Mouse (Mus musculus): ENCODE measurements around the gene Dusp2. TPM values are rescaled to one million over a fixed set of nuclear protein-coding genes. Genes with fewer than 3 reads are reported as not detected.
A peak's percentile ranks its signal among the peaks of the same experiment; 100 is the strongest.

The Dusp2 gene
- polyA plus RNA-seq, 1 experiment from 2014 or later = 7.2 TPM

DNA sequence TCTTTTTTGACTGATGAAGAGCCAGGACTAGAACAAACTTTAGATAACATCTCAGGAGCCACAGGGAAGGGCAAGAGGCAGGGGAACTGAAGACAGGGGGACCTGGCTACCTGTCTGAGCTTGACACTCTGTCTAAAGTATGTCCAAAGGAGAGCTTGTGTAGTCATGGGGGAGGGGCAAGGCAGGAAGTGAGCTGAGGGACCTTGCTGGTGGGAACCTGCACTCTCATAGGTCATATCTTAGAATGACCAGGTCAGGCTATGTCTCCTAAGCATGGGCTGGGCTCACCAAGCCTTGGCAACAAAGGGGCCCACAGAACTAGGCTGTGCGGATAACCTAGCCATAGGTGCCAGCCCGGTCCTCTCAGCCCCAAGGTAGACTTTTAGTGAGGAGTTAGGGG lies 36.1 kb downstream of the Dusp2 start:
- WGBS = 91% methylated on average over 2 of the region's 2 CpGs
- Histone ChIP-seq H3K27ac (no peak overlapping the region), H3K4me2 (no peak overlapping the region), H3K27me3 (peaks cover 16% of the 10 kb centered on the region), H3K4me1 (replicated peaks) (0 out of 2 replicates have a peak, but pooled peaks cover 8% of the 10 kb centered on the region), H3K9me3 (no peaks in the 10 kb centered on the region), H3K4me3 (no peak overlapping the region), H3K9ac (no peak overlapping the region), H3K36me3 (no peaks in the 10 kb centered on the region)
- ATAC-seq (ENCODE audit: low FRiP score) = no peak

DNA sequence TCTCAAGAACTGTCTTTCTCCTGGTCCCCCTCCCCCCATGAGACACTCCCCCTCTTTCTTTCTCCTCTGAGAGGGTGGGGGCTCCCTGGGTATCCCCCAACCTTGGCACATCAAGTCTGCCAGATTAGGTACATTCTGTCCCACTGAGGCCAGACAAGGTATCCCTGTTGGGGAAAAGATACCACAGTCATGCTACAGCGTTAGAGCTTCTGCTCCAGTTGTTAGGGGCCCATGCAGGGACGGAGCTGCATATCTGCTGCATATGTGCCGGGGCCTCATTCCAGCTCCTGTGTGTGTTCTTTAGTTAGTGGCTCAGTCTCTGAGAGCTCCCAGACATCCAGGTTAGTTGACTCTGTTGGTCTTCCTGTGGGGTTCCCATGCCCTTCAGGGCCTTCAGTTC lies 38.2 kb downstream of the Dusp2 start:
- ATAC-seq (ENCODE audit: low FRiP score) = no peak
- Histone ChIP-seq H3K9ac (no peak overlapping the region), H3K27me3 (peaks cover 3% of the 10 kb centered on the region; the same call in 1 of the 2 replicates), H3K4me2 (no peak overlapping the region), H3K4me1 (replicated peaks) (peaks cover 20% of the 10 kb centered on the region), H3K4me3 (no peak overlapping the region), H3K27ac (no peak overlapping the region), H3K9me3 (no peaks in the 10 kb centered on the region), H3K36me3 (no peaks in the 10 kb centered on the region)
- 94% methylated on average over 3 of the region's 3 CpGs for WGBS

DNA sequence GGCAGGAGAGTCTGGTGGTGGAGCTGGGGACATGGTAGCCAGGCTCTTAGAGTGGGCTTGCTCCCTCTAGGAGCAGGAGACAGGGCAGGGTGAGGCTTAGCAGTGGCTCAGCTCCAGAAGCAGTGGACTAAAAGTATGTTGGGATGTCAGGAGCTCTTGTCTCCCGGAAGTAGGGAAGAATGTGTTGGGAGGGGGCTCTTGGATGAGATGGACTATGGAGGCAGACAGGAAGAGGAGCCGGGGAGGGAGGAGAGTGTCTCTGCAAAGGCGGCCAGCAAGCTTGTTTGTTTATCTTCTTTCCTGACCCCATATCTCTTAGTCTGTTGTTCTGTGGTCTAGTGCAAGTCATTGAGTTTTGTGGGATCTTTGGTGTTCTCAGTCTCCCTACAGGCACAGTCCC lies 39.1 kb downstream of the Dusp2 start:
- WGBS = 71% methylated on average over 3 of the region's 3 CpGs
- no peaks in the 10 kb centered on the region for H3K36me3 ChIP-seq

DNA sequence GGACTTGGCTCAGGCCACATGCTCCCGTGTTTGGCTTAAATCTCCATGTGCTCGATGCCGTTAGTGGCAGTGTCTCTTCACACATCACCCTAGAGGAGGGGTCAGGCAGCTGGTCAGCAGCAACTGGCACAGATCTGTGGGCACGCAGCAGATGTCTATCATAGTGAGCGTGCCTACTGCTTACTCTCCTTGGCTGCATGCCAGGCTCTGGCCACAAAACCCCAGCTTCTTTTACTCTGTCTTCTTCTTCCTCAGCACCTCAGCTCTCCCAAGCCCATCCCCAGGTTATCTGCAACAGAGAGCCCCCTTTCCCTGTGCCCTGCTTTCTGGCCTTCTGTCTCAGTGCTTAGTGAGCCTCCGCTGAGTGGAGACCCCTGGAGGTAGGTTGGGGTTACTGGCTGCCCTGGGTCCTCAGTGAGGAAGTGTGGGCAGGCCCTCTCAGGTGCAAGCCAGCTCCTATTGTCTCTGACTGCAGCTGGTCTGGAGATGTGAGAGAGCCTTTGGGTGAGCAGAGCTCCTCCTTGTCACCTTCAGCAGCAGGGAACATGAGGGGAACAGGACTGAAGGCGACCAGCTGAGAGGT lies 39.9 kb downstream of the Dusp2 start:
- no peak overlapping the region for H3K4me2 ChIP-seq
- peaks cover 16% of the 10 kb centered on the region for H3K4me1 ChIP-seq (replicated peaks)
- no peak overlapping the region for H3K4me3 ChIP-seq
- WGBS = 50% methylated on average over 7 of the region's 7 CpGs
- no peak overlapping the region for H3K27ac ChIP-seq
- H3K27me3 ChIP-seq = 0 out of 2 replicates have a peak, but pooled peaks cover 3% of the 10 kb centered on the region
- no peak overlapping the region for H3K9ac ChIP-seq
- H3K36me3 ChIP-seq = no peaks in the 10 kb centered on the region
- H3K9me3 ChIP-seq = no peaks in the 10 kb centered on the region
- ATAC-seq (ENCODE audit: low FRiP score) = 0 out of 2 replicates have a peak, but pooled peaks have one; percentile 12

More for the DNA sequence above, 39.1 kb downstream of the Dusp2 start:
- no peak for ATAC-seq (ENCODE audit: low FRiP score)
- Histone ChIP-seq H3K4me1 (replicated peaks) (peaks cover 20% of the 10 kb centered on the region), H3K4me3 (no peak overlapping the region), H3K27me3 (peaks cover 3% of the 10 kb centered on the region; the same call in 1 of the 2 replicates), H3K4me2 (no peak overlapping the region), H3K9me3 (no peaks in the 10 kb centered on the region), H3K27ac (no peak overlapping the region), H3K9ac (no peak overlapping the region)

DNA sequence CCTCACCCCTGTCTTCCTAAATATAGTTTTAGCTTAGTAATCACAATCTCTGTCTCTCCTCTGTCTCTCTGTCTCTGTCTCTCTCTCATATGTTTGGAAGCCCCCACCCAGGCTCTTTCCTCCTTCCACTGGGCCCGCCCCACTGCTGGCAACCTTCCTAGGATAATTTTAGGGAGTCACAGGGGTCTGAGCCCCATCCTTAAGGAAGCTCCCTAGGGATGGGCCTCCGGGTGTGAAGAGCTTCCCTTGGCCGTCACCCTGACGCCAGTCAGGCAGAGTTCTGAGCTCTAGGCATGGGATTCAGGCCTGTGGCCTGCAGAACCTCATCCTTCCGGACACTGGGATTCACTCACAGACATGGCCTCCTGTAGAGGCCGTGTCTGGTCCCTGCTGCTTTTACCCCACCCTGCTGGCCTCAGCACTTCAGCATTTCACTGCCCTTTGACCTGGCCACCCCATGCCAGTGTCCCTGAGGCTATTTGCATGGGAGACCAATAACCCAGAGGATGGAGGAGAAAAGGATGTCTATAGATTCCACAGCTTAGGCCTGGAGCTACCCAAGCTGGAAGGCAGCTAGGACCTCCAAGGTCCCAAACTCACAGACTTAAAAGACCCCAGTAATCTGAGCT lies 40.6 kb downstream of the Dusp2 start:
- Histone ChIP-seq H3K27me3 (0 out of 2 replicates have a peak, but pooled peaks cover 3% of the 10 kb centered on the region), H3K9me3 (no peaks in the 10 kb centered on the region), H3K36me3 (no peaks in the 10 kb centered on the region), H3K4me2 (no peak overlapping the region), H3K4me3 (no peak overlapping the region), H3K27ac (no peak overlapping the region), H3K9ac (no peak overlapping the region), H3K4me1 (replicated peaks) (peaks cover 12% of the 10 kb centered on the region)
- 81% methylated on average over 6 of the region's 6 CpGs for WGBS
- no peak for ATAC-seq (ENCODE audit: low FRiP score)

DNA sequence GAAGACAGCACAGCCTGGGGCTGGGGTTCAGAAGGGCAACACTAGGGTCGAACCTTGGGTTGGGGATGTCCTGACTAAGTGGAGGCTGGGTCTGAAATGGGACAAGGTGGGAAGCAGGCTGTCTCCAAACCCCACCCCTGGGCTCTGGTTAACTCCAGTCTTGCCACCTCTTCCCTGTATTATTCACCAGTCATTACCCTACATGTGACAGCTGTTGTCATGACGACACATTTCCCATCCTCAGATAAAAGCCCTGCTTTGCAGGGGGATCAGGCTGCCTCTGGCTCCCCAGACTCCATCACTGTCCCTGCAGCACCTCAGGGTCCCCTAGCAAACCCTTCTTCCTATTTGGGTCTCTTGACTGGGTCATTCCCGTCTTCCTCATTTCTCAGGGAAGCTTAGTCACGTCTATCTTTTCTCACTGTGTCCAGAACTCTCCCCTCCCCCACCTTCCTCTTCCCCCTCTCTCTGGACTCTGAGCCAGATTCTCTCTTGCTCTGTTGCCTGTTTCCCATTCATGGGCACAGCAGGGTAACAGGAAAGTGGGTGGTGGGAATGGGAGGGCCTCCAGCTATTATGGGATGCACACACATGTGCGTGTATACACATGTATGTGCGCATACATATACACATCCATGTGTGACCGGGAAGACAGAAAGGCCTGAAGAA lies 42.1 kb downstream of the Dusp2 start:
- H3K27ac ChIP-seq = no peak overlapping the region

DNA sequence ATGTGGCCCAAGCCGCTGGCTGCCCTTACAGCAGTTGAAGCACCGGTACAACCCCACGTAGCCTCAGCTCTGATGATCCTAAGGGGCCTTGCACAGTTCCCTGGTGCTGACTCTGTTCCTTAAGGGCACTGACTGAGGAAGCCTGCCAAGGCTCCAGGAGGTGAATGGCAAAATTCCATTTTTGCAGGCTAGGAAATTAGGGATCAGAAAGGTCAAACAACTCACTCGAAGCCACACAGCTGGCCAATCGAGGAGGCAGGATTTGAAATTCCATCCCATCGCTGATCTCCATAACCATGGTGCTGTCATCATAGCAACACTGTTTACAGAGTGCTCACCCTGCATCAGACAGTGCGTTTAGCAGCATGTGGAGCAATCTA lies 42.6 kb downstream of the Dusp2 start:
- no peak for ATAC-seq (ENCODE audit: low FRiP score)
- H3K4me3 ChIP-seq = no peak overlapping the region
- 0 out of 2 replicates have a peak, but pooled peaks cover 3% of the 10 kb centered on the region for H3K27me3 ChIP-seq
- no peak overlapping the region for H3K9ac ChIP-seq
- H3K4me2 ChIP-seq = no peak overlapping the region
- no peak overlapping the region for H3K27ac ChIP-seq
- H3K36me3 ChIP-seq = no peaks in the 10 kb centered on the region
- no peaks in the 10 kb centered on the region for H3K9me3 ChIP-seq
- H3K4me1 ChIP-seq (replicated peaks) = peaks cover 12% of the 10 kb centered on the region
- 77% methylated on average over 7 of the region's 7 CpGs for WGBS

More for the DNA sequence above, 42.1 kb downstream of the Dusp2 start:
- no peaks in the 10 kb centered on the region for H3K9me3 ChIP-seq
- no peak overlapping the region for H3K4me2 ChIP-seq
- no peak overlapping the region for H3K4me3 ChIP-seq
- peak; percentile 52; the same call in 1 of the 2 replicates for ATAC-seq (ENCODE audit: low FRiP score)
- no peaks in the 10 kb centered on the region for H3K36me3 ChIP-seq
- no peak overlapping the region for H3K9ac ChIP-seq
- H3K27me3 ChIP-seq = 0 out of 2 replicates have a peak, but pooled peaks cover 3% of the 10 kb centered on the region
- WGBS = 61% methylated on average over 7 of the region's 7 CpGs
- H3K4me1 ChIP-seq (replicated peaks) = peaks cover 12% of the 10 kb centered on the region

DNA sequence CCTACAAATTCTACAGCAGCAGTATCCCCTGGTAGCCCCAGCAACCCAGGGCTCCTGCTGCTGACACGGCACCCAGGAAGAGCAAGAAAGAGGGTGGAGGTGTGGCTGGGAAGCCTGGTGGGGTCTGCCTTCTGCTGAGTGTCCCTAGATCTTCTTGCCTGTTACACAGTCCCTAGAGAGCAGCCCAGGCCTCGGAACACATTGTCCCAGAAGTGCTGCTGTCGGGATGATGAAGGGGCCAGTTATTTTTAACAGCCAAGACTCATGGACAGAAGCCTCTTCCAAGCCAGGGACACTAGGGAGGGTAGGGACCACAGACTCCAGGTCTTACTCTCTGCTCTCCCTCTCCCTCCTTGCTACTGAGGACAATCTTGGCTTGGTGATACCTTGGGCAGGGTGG lies 43.3 kb downstream of the Dusp2 start:
- Histone ChIP-seq H3K27me3 (0 out of 2 replicates have a peak, but pooled peaks cover 3% of the 10 kb centered on the region), H3K27ac (no peak overlapping the region), H3K4me2 (no peak overlapping the region), H3K4me3 (no peak overlapping the region), H3K36me3 (no peaks in the 10 kb centered on the region), H3K9ac (no peak overlapping the region), H3K4me1 (replicated peaks) (peaks cover 12% of the 10 kb centered on the region), H3K9me3 (no peaks in the 10 kb centered on the region)
- ATAC-seq (ENCODE audit: low FRiP score) = no peak
- 78% methylated on average over 3 of the region's 3 CpGs for WGBS

DNA sequence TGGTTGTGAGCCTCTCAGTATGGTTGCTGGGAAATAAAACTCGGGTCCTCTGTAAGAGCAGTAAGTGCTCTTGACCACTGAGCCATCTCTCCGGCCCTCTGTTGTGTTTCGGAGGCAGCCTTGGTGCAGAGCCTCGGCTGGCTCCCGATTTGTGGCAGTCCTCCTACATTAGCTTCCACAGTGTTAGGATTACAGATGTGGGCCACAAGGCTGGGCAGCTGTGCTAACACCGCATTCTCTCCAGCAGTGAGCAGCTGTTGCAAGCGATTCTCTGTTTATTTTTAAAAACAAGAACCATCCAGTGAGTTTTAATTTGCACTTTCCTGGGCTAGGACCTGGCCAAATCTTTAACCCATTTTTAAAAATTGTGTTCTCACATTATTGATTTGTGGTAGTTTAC lies 47.9 kb downstream of the Dusp2 start:
- H3K4me2 ChIP-seq = no peak overlapping the region
- H3K36me3 ChIP-seq = no peaks in the 10 kb centered on the region
- 74% methylated on average over 7 of the region's 7 CpGs for WGBS
- no peak overlapping the region for H3K9ac ChIP-seq
- no peaks in the 10 kb centered on the region for H3K9me3 ChIP-seq
- H3K27me3 ChIP-seq = no peaks in the 10 kb centered on the region
- no peak overlapping the region for H3K27ac ChIP-seq
- ATAC-seq (ENCODE audit: low FRiP score) = no peak
- H3K4me1 ChIP-seq (replicated peaks) = no peaks in the 10 kb centered on the region
- H3K4me3 ChIP-seq = no peak overlapping the region

DNA sequence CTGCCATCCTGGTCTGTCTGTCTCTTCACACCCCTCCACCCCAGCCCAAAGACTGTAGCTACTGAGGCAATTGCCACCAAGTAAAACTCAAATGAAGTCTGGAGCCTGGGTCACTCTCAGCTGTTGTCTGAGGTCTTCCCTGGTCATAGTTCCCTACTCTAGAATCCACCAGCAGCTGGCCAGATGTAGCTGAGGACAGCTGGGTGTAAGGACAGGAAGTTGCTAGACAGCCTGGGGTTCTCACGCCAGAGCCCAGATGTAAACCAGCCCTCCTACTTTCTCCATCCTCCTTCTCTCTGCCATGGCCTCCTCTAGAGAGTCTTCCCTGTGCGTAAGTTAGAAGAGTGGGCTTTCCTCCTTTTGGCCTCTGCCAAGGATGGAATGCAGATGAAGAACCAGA lies 51.6 kb downstream of the Dusp2 start:
- no peaks in the 10 kb centered on the region for H3K9me3 ChIP-seq
- no peaks in the 10 kb centered on the region for H3K27me3 ChIP-seq
- H3K4me3 ChIP-seq = no peak overlapping the region
- H3K27ac ChIP-seq = no peak overlapping the region
- 83% methylated on average over 2 of the region's 2 CpGs for WGBS
- H3K9ac ChIP-seq = no peak overlapping the region
- no peak for ATAC-seq (ENCODE audit: low FRiP score)
- H3K36me3 ChIP-seq = no peaks in the 10 kb centered on the region
- H3K4me2 ChIP-seq = no peak overlapping the region
- H3K4me1 ChIP-seq (replicated peaks) = peaks cover 3% of the 10 kb centered on the region; the same call in 1 of the 2 replicates

All from hindbrain, embryonic 13.5 days (tissue).